Mouse (Mus musculus) heart, embryonic 14.5 days (tissue): Measurements from ENCODE around the gene Fntb. TPM values are rescaled to one million over a fixed set of nuclear protein-coding genes. Genes with fewer than 3 reads are reported as not detected.

Experiments
- ATAC-seq: fragments of 200-750 bp; cut with Nextera tagmentation; 2 replicates; pipeline ENCODE4 v1.8.0; 2017; ENCODE audit warnings: low read depth, moderate TSS enrichment; ENCODE audit not compliant: insufficient number of reproducible peaks, insufficient read depth, low FRiP score
- H3K27ac ChIP-seq, 2 experiments: fragments of 200-500 bp in 1 of 2; fragments of 300-500 bp in 1 of 2; sonication (generic) in 1 of 2; replicated peaks in 1 of 2; 2 replicates each; pipeline ENCODE4 v1.5.1; 2012 to 2014; ENCODE audit warnings: low read depth in 2 of 2, low read length in 2 of 2, control low read depth in 1 of 2, mild to moderate bottlenecking in 1 of 2, mixed read lengths in 1 of 2; ENCODE audit not compliant: control insufficient read depth in 1 of 2, insufficient read depth in 1 of 2
- H3K27me3 ChIP-seq: fragments of 300-500 bp; sonication (generic); 2 replicates; pipeline ENCODE4 v1.6.1; 2014; ENCODE audit warnings: mild to moderate bottlenecking, low read length, control low read depth; ENCODE audit not compliant: control insufficient read depth, insufficient read depth
- H3K36me3 ChIP-seq: fragments of 300-500 bp; sonication (generic); 2 replicates; pipeline ENCODE4 v1.6.1; 2014; ENCODE audit warnings: mild to moderate bottlenecking, control low read depth, low read length, mixed read lengths; ENCODE audit not compliant: control insufficient read depth, insufficient read depth
- H3K4me1 ChIP-seq, 2 experiments: fragments of 200-500 bp in 1 of 2; fragments of 300-500 bp in 1 of 2; sonication (generic) in 1 of 2; 2 replicates each; pipeline ENCODE4 v1.6.1; 2012 to 2014; ENCODE audit warnings: low read length in 2 of 2, control low read depth in 1 of 2, mixed read lengths in 1 of 2; ENCODE audit not compliant: control insufficient read depth in 2 of 2, insufficient read depth in 2 of 2
- H3K4me2 ChIP-seq: fragments of 300-500 bp; sonication (generic); 2 replicates; pipeline ENCODE4 v1.6.1; 2014; ENCODE audit warnings: mild to moderate bottlenecking, low read length
- H3K4me3 ChIP-seq, 2 experiments: fragments of 200-500 bp in 1 of 2; fragments of 300-500 bp in 1 of 2; sonication (generic) in 1 of 2; 2 replicates each; pipeline ENCODE4 v1.5.1; 2012 to 2014; ENCODE audit warnings: low read length in 2 of 2, mild to moderate bottlenecking in 2 of 2, control low read depth in 1 of 2, low read depth in 1 of 2, moderate library complexity in 1 of 2; ENCODE audit not compliant: control insufficient read depth in 1 of 2, insufficient read depth in 1 of 2
- H3K9ac ChIP-seq: fragments of 300-500 bp; sonication (generic); 2 replicates; pipeline ENCODE4 v1.6.1; 2014; ENCODE audit warnings: mild to moderate bottlenecking, low read length
- H3K9me3 ChIP-seq: fragments of 300-500 bp; sonication (generic); 2 replicates; pipeline ENCODE4 v1.6.1; 2016; ENCODE audit warnings: low read length, control low read depth; ENCODE audit not compliant: control insufficient read depth
- WGBS: fragments of 180-500 bp; shearing (Covaris S2); extraction: QIAGEN DNeasy Blood & Tissue Kit; methylation state at CpG from one replicate; pipeline ENCODE4 v1.1.7; 2014; 5-methylcytosine and 5-hydroxymethylcytosine counted together
- polyA plus RNA-seq: library from polyadenylated mRNA; unstranded; fragments of >200 nt; fragmentation: Nextera tagmentation; extraction: Ambion mirVana; gene quantifications from 2 replicates; pipeline ENCODE4 v1.2.1, GENCODE M21; 2014

The Fntb gene
- polyA plus RNA-seq, 1 experiment from 2014 or later: 24.5 TPM

DNA sequence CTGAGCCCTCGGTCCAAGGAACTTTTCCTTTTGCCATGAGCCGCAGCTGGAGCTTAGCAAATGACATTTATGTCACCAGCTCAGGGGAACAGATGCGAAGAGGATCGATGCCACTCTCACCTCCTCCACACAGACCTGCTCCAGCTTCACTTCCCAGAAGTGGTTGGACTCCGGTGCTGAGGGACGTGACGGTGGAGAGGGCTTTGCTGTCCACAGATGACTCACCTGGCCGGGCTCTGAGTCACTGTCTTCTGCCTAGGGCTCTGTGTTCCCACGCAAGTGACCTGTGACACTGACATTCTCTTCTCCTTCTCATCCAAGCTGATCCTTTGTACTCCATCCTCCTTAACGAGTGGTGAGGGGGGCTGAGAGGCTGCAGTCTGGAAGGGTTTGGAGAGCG, 98.3 kb downstream of the Fntb start:
- Histone ChIP-seq H3K4me1 (peaks cover 16 to 20% of the 10 kb centered on the region in 2 experiments), H3K9ac (no peak overlapping the region), H3K4me3 (no peak overlapping the region), H3K4me2 (no peak overlapping the region), H3K36me3 (no peaks in the 10 kb centered on the region; the same call in 1 of the 2 replicates), H3K27me3 (no peaks in the 10 kb centered on the region), H3K27ac (no peak overlapping the region), H3K9me3 (no peaks in the 10 kb centered on the region)
- WGBS: 78% methylated on average over 11 of the region's 11 CpGs
- ATAC-seq: no peak

- Histone ChIP-seq H3K4me2 (no peak overlapping the region), H3K36me3 (no peaks in the 10 kb centered on the region; the same call in 1 of the 2 replicates), H3K4me3 (no peak overlapping the region), H3K9me3 (no peaks in the 10 kb centered on the region), H3K4me1 (peaks cover 17 to 24% of the 10 kb centered on the region in 2 experiments), H3K27ac (no peak overlapping the region), H3K27me3 (no peaks in the 10 kb centered on the region), H3K9ac (no peak overlapping the region)
- ATAC-seq: no peak
- WGBS: 71% methylated on average over 13 of the region's 13 CpGs
Measured at GRCm38 (mm10) chr12:76865266-76865665, 99.9 kb downstream of the Fntb start.

DNA sequence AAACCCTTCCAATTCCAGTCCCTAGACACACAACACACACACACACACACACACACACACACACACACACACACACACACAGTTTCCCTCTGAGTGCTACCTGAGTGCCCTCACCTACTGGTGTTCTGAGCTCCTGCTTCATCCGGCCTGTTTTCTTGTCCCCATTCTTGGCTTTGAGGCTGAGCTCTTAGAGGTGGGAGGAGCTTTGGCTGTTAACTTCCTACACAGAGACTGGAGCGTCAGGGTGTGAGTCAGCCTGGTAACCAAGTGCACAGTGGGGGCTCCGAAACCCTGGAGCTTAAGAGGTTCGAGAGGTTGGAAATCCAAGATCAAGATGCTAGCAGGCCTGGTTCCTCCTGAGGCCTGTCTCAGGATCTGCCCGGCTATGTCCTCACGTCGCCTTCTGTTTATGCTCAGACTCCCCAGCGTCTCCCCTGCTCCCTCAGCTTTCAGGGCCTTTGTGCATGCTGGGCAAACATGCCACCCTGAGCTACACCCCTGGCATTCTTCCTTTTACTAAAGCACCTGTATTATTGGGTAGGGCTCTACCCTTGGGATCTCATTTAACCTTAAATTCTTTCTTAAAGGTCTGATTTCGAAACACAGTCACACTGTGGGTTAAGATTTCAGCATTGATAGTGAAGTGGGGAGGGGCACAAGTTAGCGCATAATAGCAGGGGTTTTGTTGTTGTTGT, 102.3 kb downstream of the Fntb start:
- no peak overlapping the region for H3K9ac ChIP-seq
- peaks cover 20 to 25% of the 10 kb centered on the region in 2 experiments for H3K4me1 ChIP-seq
- H3K4me2 ChIP-seq: no peak overlapping the region
- WGBS: 55% methylated on average over 10 of the region's 10 CpGs
- no peak overlapping the region for H3K27ac ChIP-seq
- no peaks in the 10 kb centered on the region for H3K27me3 ChIP-seq
- no peaks in the 10 kb centered on the region for H3K9me3 ChIP-seq
- H3K36me3 ChIP-seq: no peaks in the 10 kb centered on the region; the same call in 1 of the 2 replicates
- ATAC-seq: no peak; the same call in 1 of the 2 replicates
- H3K4me3 ChIP-seq: no peak overlapping the region

DNA sequence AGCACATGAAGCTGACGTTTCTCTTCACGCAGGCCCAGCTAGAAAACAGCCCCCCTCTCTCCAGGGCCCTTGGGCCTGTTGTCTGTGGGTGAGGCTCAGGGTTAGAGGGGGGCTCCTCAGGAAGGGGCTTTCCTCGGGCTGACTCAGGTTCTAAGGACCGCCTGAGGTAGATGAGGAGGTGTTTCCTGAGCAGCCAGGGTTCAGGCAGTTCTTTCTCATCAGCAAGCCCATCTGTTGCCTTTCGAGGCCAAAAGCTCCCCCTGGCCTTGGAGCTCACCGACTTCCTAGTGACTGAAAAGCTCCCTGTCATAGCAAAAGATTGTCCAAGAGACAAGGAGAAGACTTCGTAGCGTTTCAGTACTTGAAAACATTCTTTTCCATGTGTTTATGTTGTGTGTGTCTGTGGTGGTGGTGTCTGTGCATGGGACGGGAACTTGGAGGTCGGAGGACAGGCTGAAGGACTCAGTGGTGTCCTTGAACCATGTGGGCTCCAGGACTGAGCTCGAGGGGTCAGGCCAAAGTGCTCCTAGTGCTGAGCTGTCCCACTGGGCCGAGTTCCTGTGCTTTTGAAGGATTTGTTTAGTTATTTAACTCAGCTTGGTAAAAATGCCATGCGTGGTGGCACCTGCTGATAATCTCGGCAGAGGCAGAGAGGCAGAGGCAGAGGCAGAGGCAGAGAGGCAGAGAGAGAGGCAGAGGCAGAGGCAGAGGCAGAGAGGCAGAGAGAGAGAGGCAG, 103.2 kb downstream of the Fntb start:
- Histone ChIP-seq H3K27ac (no peak overlapping the region), H3K9ac (no peak overlapping the region), H3K4me1 (peaks cover 28% of the 10 kb centered on the region in 2 experiments), H3K9me3 (no peaks in the 10 kb centered on the region), H3K4me2 (no peak overlapping the region), H3K4me3 (no peak overlapping the region), H3K36me3 (no peaks in the 10 kb centered on the region), H3K27me3 (no peaks in the 10 kb centered on the region)
- ATAC-seq: no peak
- 78% methylated on average over 14 of the region's 14 CpGs for WGBS

GRCm38 (mm10) chr12:76869561-76869960, 104.2 kb downstream of the Fntb start:
- WGBS: 70% methylated on average over 7 of the region's 7 CpGs
- no peak overlapping the region for H3K9ac ChIP-seq
- H3K4me2 ChIP-seq: no peak overlapping the region
- H3K4me3 ChIP-seq: no peak overlapping the region
- peaks cover 28% of the 10 kb centered on the region in 2 experiments for H3K4me1 ChIP-seq
- ATAC-seq: no peak
- no peak overlapping the region for H3K27ac ChIP-seq
- H3K27me3 ChIP-seq: no peaks in the 10 kb centered on the region
- no peaks in the 10 kb centered on the region for H3K36me3 ChIP-seq
- H3K9me3 ChIP-seq: no peaks in the 10 kb centered on the region

DNA sequence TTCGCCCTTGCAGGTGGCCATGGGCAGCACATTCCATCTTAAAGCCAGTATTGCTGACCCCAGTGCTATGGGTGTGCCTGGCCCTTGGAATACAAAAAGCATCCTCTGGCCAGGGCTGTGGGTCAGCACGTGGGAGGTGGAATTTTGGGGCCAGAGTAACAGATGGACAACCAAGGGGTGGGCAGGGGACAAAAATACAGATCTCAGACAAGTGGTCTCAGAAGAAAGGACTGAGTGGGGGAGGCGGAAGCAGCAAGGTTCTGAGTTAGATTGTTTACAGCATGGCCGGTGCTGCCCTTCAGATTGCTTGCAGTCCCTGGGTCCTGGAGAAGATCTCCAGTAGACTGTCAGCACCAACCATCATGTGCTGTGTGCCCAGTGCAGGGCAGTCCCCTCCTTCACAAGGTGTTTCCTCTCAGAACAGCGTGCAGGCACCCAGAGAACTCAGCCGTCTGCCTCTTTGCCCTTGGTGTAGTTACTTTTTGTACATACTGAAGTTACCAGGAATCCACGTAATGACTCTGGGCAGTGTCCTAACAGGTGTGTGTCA, 107.5 kb downstream of the Fntb start:
- ATAC-seq: no peak; the same call in 1 of the 2 replicates
- H3K4me2 ChIP-seq: no peak overlapping the region
- peaks cover 10 to 12% of the 10 kb centered on the region in 2 experiments for H3K4me1 ChIP-seq
- 0 out of 2 replicates have a peak, but pooled peaks cover 5% of the 10 kb centered on the region for H3K36me3 ChIP-seq
- H3K9me3 ChIP-seq: no peaks in the 10 kb centered on the region
- WGBS: 48% methylated on average over 7 of the region's 7 CpGs
- no peaks in the 10 kb centered on the region for H3K27me3 ChIP-seq
- 0 out of 4 replicates have a peak overlapping the region, but pooled peaks of 1 of the 2 experiments have one; percentile 19 for H3K27ac ChIP-seq
- H3K9ac ChIP-seq: no peak overlapping the region
- H3K4me3 ChIP-seq: no peak overlapping the region

DNA sequence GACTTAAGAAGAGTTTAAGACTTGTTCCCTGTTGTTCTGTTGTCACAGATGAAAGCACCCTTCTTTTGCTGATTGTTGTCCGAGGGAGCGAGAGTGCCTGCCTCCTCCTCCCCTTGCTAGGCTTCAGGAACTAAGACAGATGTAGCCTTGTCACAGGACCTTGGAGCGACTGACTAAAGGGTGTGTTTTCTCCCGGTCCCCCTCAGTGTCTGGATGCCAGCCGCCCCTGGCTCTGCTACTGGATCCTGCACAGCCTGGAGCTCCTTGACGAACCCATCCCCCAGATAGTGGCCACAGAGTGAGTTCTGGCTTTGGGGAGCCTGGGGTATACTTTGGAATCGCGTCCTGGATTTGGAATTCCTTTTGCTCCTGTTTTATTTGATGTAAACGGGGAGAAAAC, 109.4 kb downstream of the Fntb start:
- Histone ChIP-seq H3K4me1 (peaks cover 3 to 10% of the 10 kb centered on the region in 2 experiments; a peak in 3 of 4 replicates), H3K9ac (no peak overlapping the region), H3K36me3 (0 out of 2 replicates have a peak, but pooled peaks cover 5% of the 10 kb centered on the region), H3K27ac (no peak overlapping the region), H3K4me3 (no peak overlapping the region), H3K27me3 (no peaks in the 10 kb centered on the region), H3K4me2 (no peak overlapping the region), H3K9me3 (no peaks in the 10 kb centered on the region)
- ATAC-seq: no peak
- whole genome bisulfite sequencing: 61% methylated on average over 9 of the region's 9 CpGs
